Mouse (Mus musculus): ENCODE measurements around the gene Utp14a. TPM values are rescaled to one million over a fixed set of nuclear protein-coding genes. Genes with fewer than 3 reads are reported as not detected.

Gene Utp14a
- 22.1 TPM for polyA plus RNA-seq (2017; shearing (Covaris generic))

GRCm38 (mm10) chrX:48256468-48257007 is at the start of gene Utp14a:
Gene Utp14a (plus strand): TSS chrX:48256862.

GRCm38 (mm10) chrX:48208519-48209185 is 48.0 kb upstream of the Utp14a start, which contains the start of gene Zdhhc9:
Gene Zdhhc9 (minus strand): TSS chrX:48208878.

Other genes starting within 250 kb of the Utp14a start
- 0.28 TPM for gene Apln, start 222.0 kb upstream of the Utp14a start, polyA plus RNA-seq (2017; shearing (Covaris generic))
- gene Xpnpep2, start 148.1 kb upstream of the Utp14a start, polyA plus RNA-seq (2017; shearing (Covaris generic)): 0.23 TPM
- 417 TPM for gene Sash3, start 110.4 kb upstream of the Utp14a start, polyA plus RNA-seq (2017; shearing (Covaris generic))
- gene Zdhhc9, start 48.0 kb upstream of the Utp14a start, polyA plus RNA-seq (2017; shearing (Covaris generic)): 32.0 TPM
- 1.3 TPM for gene Bcorl1, start 84.5 kb downstream of the Utp14a start, polyA plus RNA-seq (2017; shearing (Covaris generic))
- 80.5 TPM for gene Elf4, start 206.3 kb downstream of the Utp14a start, polyA plus RNA-seq (2017; shearing (Covaris generic))

All from CD4-positive, CD25-positive, alpha-beta regulatory T cell (primary cell).